Mouse (Mus musculus) cerebellum, adult 2 months (tissue): ENCODE data around the gene Zfp473. TPM values are rescaled to one million over a fixed set of nuclear protein-coding genes. Genes with fewer than 3 reads are reported as not detected.
A peak's percentile ranks its signal among the peaks of the same experiment; 100 is the strongest.

Source experiments
- DNase-seq, 2 experiments: peaks; one replicate each; pipeline ENCODE4 v3.0.0; 2021
- H3K27ac ChIP-seq: fragments of 200-500 bp; 2 replicates; pipeline ENCODE4 v1.5.1; 2012; ENCODE audit warnings: low read length, control low read depth, inconsistent platforms; ENCODE audit not compliant: insufficient read depth
- H3K27me3 ChIP-seq: fragments of 200-500 bp; 2 replicates; pipeline ENCODE4 v1.6.1; 2012; ENCODE audit warnings: inconsistent platforms, mild to moderate bottlenecking, low read length, moderate library complexity; ENCODE audit not compliant: control insufficient read depth, insufficient read depth
- H3K4me1 ChIP-seq: fragments of 200-500 bp; 2 replicates; pipeline ENCODE4 v1.6.1; 2011; ENCODE audit warnings: low read length; ENCODE audit not compliant: control insufficient read depth, insufficient read depth
- H3K4me3 ChIP-seq: fragments of 200-500 bp; replicated peaks from 2 replicates; pipeline ENCODE3; 2011; ENCODE audit warnings: mild to moderate bottlenecking, low read depth, low read length, control low read depth; ENCODE audit not compliant: insufficient read depth
- CTCF ChIP-seq: fragments of 200-500 bp; IDR thresholded peaks from 2 replicates; pipeline ENCODE4 v1.5.1; 2011; ENCODE audit warnings: low read depth, mild to moderate bottlenecking, control low read depth, low read length, moderate library complexity, borderline replicate concordance; ENCODE audit not compliant: insufficient read depth
- POLR2A ChIP-seq: fragments of 200-500 bp; IDR thresholded peaks from 2 replicates; pipeline ENCODE4 v1.6.1; 2011; ENCODE audit warnings: low read length, control low read depth, borderline replicate concordance; ENCODE audit not compliant: insufficient read depth
- WGBS: fragments of 180-500 bp; shearing (Covaris S2); methylation state at CpG from one replicate; pipeline ENCODE4 v1.1.7; 2018; 5-methylcytosine and 5-hydroxymethylcytosine counted together
- polyA plus RNA-seq: library from polyadenylated mRNA; depleted of rRNA; stranded (reverse); fragments of >200 nt; gene quantifications from 2 replicates; pipeline ENCODE4 v1.2.3, GENCODE M21; 2012

The Zfp473 gene
- polyA plus RNA-seq, 1 experiment = 0.79 TPM

GRCm38 (mm10) chr7:44768129-44768528, 17.3 kb upstream of the Zfp473 start:
- Histone ChIP-seq H3K27me3 (no peaks in the 10 kb centered on the region), H3K27ac (no peak overlapping the region), H3K4me3 (no peak overlapping the region), H3K4me1 (no peaks in the 10 kb centered on the region)
- 80% methylated on average over 5 of the region's 5 CpGs for WGBS
- DNase-seq = no peak
- TF ChIP-seq CTCF (no peak), POLR2A (no peak)

GRCm38 (mm10) chr7:44760366-44760765, 9.5 kb upstream of the Zfp473 start:
- no peaks in the 10 kb centered on the region for H3K27me3 ChIP-seq
- H3K4me3 ChIP-seq = no peak overlapping the region
- H3K27ac ChIP-seq = no peak overlapping the region
- TF ChIP-seq CTCF (no peak), POLR2A (no peak)
- no peak for DNase-seq
- no peaks in the 10 kb centered on the region for H3K4me1 ChIP-seq

GRCm38 (mm10) chr7:44757164-44757563, 6.3 kb upstream of the Zfp473 start:
- DNase-seq = no peak
- WGBS = 82% methylated on average over 2 of the region's 2 CpGs
- no peaks in the 10 kb centered on the region for H3K27me3 ChIP-seq
- no peaks in the 10 kb centered on the region for H3K4me1 ChIP-seq
- no peak overlapping the region for H3K27ac ChIP-seq
- no peak overlapping the region for H3K4me3 ChIP-seq
- TF ChIP-seq POLR2A (no peak), CTCF (no peak)

GRCm38 (mm10) chr7:44748101-44749044, 2.5 kb downstream of the Zfp473 start, which contains the start of gene Vrk3:
Gene Vrk3, plus strand, starts transcription at chr7:44748413.
- H3K4me1 ChIP-seq = no peaks in the 10 kb centered on the region
- no peak for TF ChIP-seq CTCF
- TF ChIP-seq POLR2A = peak; percentile 64; the same call in 1 of the 2 replicates
- peak; percentile 95 to 98 for DNase-seq
- peak within 1 kb of the TSS; percentile 75 for H3K4me3 ChIP-seq
- under 1% methylated on average over 44 of the region's 44 CpGs for WGBS
- H3K27me3 ChIP-seq = no peaks in the 10 kb centered on the region
- H3K27ac ChIP-seq = peak within 1 kb of the TSS; percentile 84

GRCm38 (mm10) chr7:44747115-44747514, 3.7 kb downstream of the Zfp473 start:
- Histone ChIP-seq H3K4me3 (no peak overlapping the region), H3K27me3 (no peaks in the 10 kb centered on the region), H3K4me1 (no peaks in the 10 kb centered on the region), H3K27ac (no peak overlapping the region)
- TF ChIP-seq POLR2A = no peak
- no peak for TF ChIP-seq CTCF
- DNase-seq = no peak
- 63% methylated on average over 4 of the region's 4 CpGs for WGBS

- no peak overlapping the region for H3K27ac ChIP-seq
Observed at GRCm38 (mm10) chr7:44745076-44745475, 5.8 kb downstream of the Zfp473 start.

GRCm38 (mm10) chr7:44744270-44744669, 6.6 kb downstream of the Zfp473 start:
- no peak overlapping the region for H3K4me3 ChIP-seq

More at GRCm38 (mm10) chr7:44745076-44745475, 5.8 kb downstream of the Zfp473 start:
- TF ChIP-seq POLR2A (no peak), CTCF (peak; percentile 73)
- Histone ChIP-seq H3K27me3 (no peaks in the 10 kb centered on the region), H3K4me1 (no peaks in the 10 kb centered on the region), H3K4me3 (peak overlapping the region; percentile 68)
- WGBS = 1% methylated on average over 18 of the region's 18 CpGs
- DNase-seq = peak; percentile 79

GRCm38 (mm10) chr7:44741361-44741760, 9.5 kb downstream of the Zfp473 start:
- no peak overlapping the region for H3K4me3 ChIP-seq
- no peak for TF ChIP-seq CTCF
- no peak for TF ChIP-seq POLR2A
- no peak overlapping the region for H3K27ac ChIP-seq
- 81% methylated on average over 8 of the region's 8 CpGs for WGBS
- H3K4me1 ChIP-seq = no peaks in the 10 kb centered on the region
- H3K27me3 ChIP-seq = no peaks in the 10 kb centered on the region
- DNase-seq = no peak

More at GRCm38 (mm10) chr7:44744270-44744669, 6.6 kb downstream of the Zfp473 start:
- H3K4me1 ChIP-seq = no peaks in the 10 kb centered on the region
- WGBS = 43% methylated on average over 9 of the region's 9 CpGs
- no peak overlapping the region for H3K27ac ChIP-seq
- no peaks in the 10 kb centered on the region for H3K27me3 ChIP-seq
- DNase-seq = no peak
- no peak for TF ChIP-seq POLR2A
- TF ChIP-seq CTCF = no peak
